Comparison of ENCODE assay signal across 8 mouse cellular contexts in the genomic region with DNA sequence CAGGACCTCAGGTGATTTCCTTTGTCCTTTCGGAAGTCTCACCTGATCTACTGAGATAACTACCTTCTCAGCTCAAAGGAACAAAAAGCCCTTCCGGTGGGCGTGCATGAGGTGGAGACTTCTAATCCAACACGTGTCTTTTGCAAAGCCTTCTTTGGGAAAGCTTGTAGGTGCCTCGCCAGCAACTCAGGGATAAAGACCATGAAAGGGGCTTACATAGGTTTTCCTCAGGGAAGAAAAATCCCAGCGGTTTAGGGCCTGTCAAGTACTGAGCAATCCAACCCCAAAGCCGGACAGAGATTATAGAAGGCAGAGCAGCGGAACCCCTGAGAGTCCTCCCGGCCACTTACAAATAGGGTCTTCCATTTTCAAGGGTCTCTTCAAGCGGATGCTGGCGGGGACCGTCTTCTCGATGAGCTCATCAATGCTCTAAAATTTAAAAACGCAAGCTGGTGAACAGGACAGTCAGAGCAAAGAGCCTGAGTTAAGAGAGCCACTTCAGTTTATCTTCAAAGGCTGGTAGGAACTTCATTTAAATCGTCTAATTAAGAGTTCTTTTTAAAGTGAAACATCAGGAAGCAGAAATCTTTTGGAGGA. TPM values are rescaled to one million over a fixed set of nuclear protein-coding genes. Genes with fewer than 3 reads are reported as not detected.
A peak's percentile ranks its signal among the peaks of the same experiment; 100 is the strongest.
DNase-seq lines count a peak whose midpoint lies in the region; ATAC-seq and TF ChIP-seq lines count a peak whose summit lies in the region.

No protein-coding gene starts in this region.

- 5% methylated on average over 15 of the region's 15 CpGs for WGBS in lung, embryonic 15.5 days
- WGBS in lung, adult 2 months: 15% methylated on average over 15 of the region's 15 CpGs
- 3% methylated on average over 15 of the region's 15 CpGs for WGBS in forebrain, embryonic 15.5 days
- WGBS in liver, embryonic 12.5 days (ENCODE audit: insufficient replicate concordance): 5% methylated on average over 15 of the region's 15 CpGs
- 5% methylated on average over 15 of the region's 15 CpGs for WGBS in stomach, embryonic 15.5 days

- peaks cover 43% of the 10 kb centered on the region for H3K27me3 ChIP-seq in lung, embryonic 15.5 days
- no peaks in the 10 kb centered on the region for H3K27me3 ChIP-seq in forebrain, embryonic 15.5 days
- peaks cover 58% of the 10 kb centered on the region for H3K27me3 ChIP-seq in liver, embryonic 12.5 days (replicated peaks)
- peaks cover 24% of the 10 kb centered on the region for H3K27me3 ChIP-seq in stomach, embryonic 15.5 days (replicated peaks)

- 0 out of 2 replicates have a peak overlapping the region, but pooled peaks have one; percentile 23 for H3K9ac ChIP-seq in lung, embryonic 15.5 days
- peak overlapping the region; percentile 64; the same call in 1 of the 2 replicates for H3K9ac ChIP-seq in forebrain, embryonic 15.5 days (replicated peaks)
- peak overlapping the region; percentile 61; the same call in 1 of the 2 replicates for H3K9ac ChIP-seq in liver, embryonic 12.5 days
- no peak overlapping the region for H3K9ac ChIP-seq in stomach, embryonic 15.5 days

- no peak for DNase-seq in lung, adult 2 months
- no peak for DNase-seq in right cerebral cortex, adult 2 months (ENCODE audit: low spot score in 2 of 2)
- no peak for DNase-seq in frontal cortex, postnatal 14 days (ENCODE audit: low spot score in 2 of 2)
- no peak for DNase-seq in cerebellum, adult 9-11 months

- no peak for ATAC-seq in lung, embryonic 15.5 days (ENCODE audit: borderline replicate concordance, extremely low read depth, low FRiP score, low TSS enrichment)
- ATAC-seq in forebrain, embryonic 15.5 days (replicated peaks): no peak
- no peak for ATAC-seq in liver, embryonic 12.5 days
- ATAC-seq in stomach, embryonic 15.5 days (ENCODE audit: insufficient read depth, low FRiP score, low read depth): no peak

- peak overlapping the region; percentile 97 for H3K4me2 ChIP-seq in lung, embryonic 15.5 days
- peak overlapping the region; percentile 93 for H3K4me2 ChIP-seq in forebrain, embryonic 15.5 days (replicated peaks)
- H3K4me2 ChIP-seq in liver, embryonic 12.5 days: peak overlapping the region; percentile 71
- H3K4me2 ChIP-seq in stomach, embryonic 15.5 days: peak overlapping the region; percentile 100

- TF ChIP-seq CTCF in lung, adult 2 months (IDR thresholded peaks at IDR 0.05; ENCODE audit: insufficient read depth, low read length): no peak

- peak overlapping the region; percentile 42 for H3K4me3 ChIP-seq in lung, embryonic 15.5 days
- H3K4me3 ChIP-seq in lung, adult 2 months (replicated peaks; ENCODE audit: extremely low read depth, low read depth, low read length): no peak overlapping the region
- peak overlapping the region; percentile 53 for H3K4me3 ChIP-seq in forebrain, embryonic 15.5 days
- peak overlapping the region; percentile 57 for H3K4me3 ChIP-seq in liver, embryonic 12.5 days
- peak overlapping the region; percentile 51 for H3K4me3 ChIP-seq in stomach, embryonic 15.5 days (replicated peaks)

- no peaks in the 10 kb centered on the region for H3K36me3 ChIP-seq in lung, embryonic 15.5 days
- H3K36me3 ChIP-seq in forebrain, embryonic 15.5 days: no peaks in the 10 kb centered on the region
- no peaks in the 10 kb centered on the region for H3K36me3 ChIP-seq in liver, embryonic 12.5 days
- no peaks in the 10 kb centered on the region for H3K36me3 ChIP-seq in stomach, embryonic 15.5 days

- H3K27ac ChIP-seq in lung, embryonic 15.5 days: no peak overlapping the region
- no peak overlapping the region for H3K27ac ChIP-seq in forebrain, embryonic 15.5 days (replicated peaks)
- no peak overlapping the region for H3K27ac ChIP-seq in liver, embryonic 12.5 days
- H3K27ac ChIP-seq in stomach, embryonic 15.5 days: no peak overlapping the region

- TF ChIP-seq POLR2A in lung, adult 2 months (IDR thresholded peaks at IDR 0.05; ENCODE audit: borderline replicate concordance, extremely low read depth, low read depth, low read length): no peak

- H3K9me3 ChIP-seq in lung, embryonic 15.5 days: no peaks in the 10 kb centered on the region
- H3K9me3 ChIP-seq in forebrain, embryonic 15.5 days: no peaks in the 10 kb centered on the region
- H3K9me3 ChIP-seq in liver, embryonic 12.5 days (replicated peaks): no peaks in the 10 kb centered on the region
- H3K9me3 ChIP-seq in stomach, embryonic 15.5 days: no peaks in the 10 kb centered on the region

- peaks cover 13% of the 10 kb centered on the region; the same call in 1 of the 2 replicates for H3K4me1 ChIP-seq in lung, embryonic 15.5 days
- H3K4me1 ChIP-seq in lung, adult 2 months (ENCODE audit: control insufficient read depth, insufficient read depth, low read length): peaks cover 5% of the 10 kb centered on the region
- peaks cover 15% of the 10 kb centered on the region for H3K4me1 ChIP-seq in forebrain, embryonic 15.5 days
- H3K4me1 ChIP-seq in liver, embryonic 12.5 days: peaks cover 10% of the 10 kb centered on the region
- H3K4me1 ChIP-seq in stomach, embryonic 15.5 days: peaks cover 5% of the 10 kb centered on the region; the same call in 1 of the 2 replicates

RNA-seq across cellular contexts. Expression of a gene that starts 1.1 kb away (rescaled TPM):
- 0.65 TPM in 2 replicates for polyA plus RNA-seq in lung, embryonic 15.5 days (2015; fragmentation: Nextera tagmentation; extraction: Ambion mirVana)
- 0.15 TPM in 2 replicates for polyA plus RNA-seq in lung, adult 2 months (2012; rRNA removed)
- polyA plus RNA-seq in forebrain, embryonic 15.5 days (2015; fragmentation: Nextera tagmentation; extraction: Ambion mirVana): 15.4 and 15.7 TPM in 2 replicates
- 27.4 and 28.1 TPM in 2 replicates for polyA plus RNA-seq in liver, embryonic 12.5 days (2016; fragmentation: Nextera tagmentation; extraction: Ambion mirVana)
- 4.7 and 5.3 TPM in 2 replicates for polyA plus RNA-seq in stomach, embryonic 15.5 days (2015; fragmentation: Nextera tagmentation; extraction: Ambion mirVana)

RNA-seq across cellular contexts. Expression of a gene that starts 58.6 kb away (rescaled TPM):
- not detected in 2 replicates for polyA plus RNA-seq in lung, embryonic 15.5 days (2015; fragmentation: Nextera tagmentation; extraction: Ambion mirVana)
- polyA plus RNA-seq in lung, adult 2 months (2012; rRNA removed): 0.28 TPM in 1 of 2 replicates, not detected in the other
- not detected in 2 replicates for polyA plus RNA-seq in forebrain, embryonic 15.5 days (2015; fragmentation: Nextera tagmentation; extraction: Ambion mirVana)
- polyA plus RNA-seq in liver, embryonic 12.5 days (2016; fragmentation: Nextera tagmentation; extraction: Ambion mirVana): 0.12 and 0.41 TPM in 2 replicates
- 0.12 TPM in 1 of 2 replicates, not detected in the other for polyA plus RNA-seq in stomach, embryonic 15.5 days (2015; fragmentation: Nextera tagmentation; extraction: Ambion mirVana)
